Mouse (Mus musculus): ENCODE measurements around the gene Gm20388. TPM values are rescaled to one million over a fixed set of nuclear protein-coding genes. Genes with fewer than 3 reads are reported as not detected.

Gm20388 gene
- polyA plus RNA-seq, 1 experiment from 2014 or later, result 5.5 TPM

GRCm38 (mm10) chr8:124192976-124193375, 4282.3 kb downstream of the Gm20388 start:
- WGBS, result 87% methylated on average over 10 of the region's 10 CpGs
- Histone ChIP-seq H3K27ac (no peak overlapping the region), H3K27me3 (ENCODE audit: poor library complexity, severe bottlenecking) (no peaks in the 10 kb centered on the region), H3K9me3 (no peaks in the 10 kb centered on the region), H3K36me3 (replicated peaks) (no peaks in the 10 kb centered on the region), H3K4me3 (no peak overlapping the region), H3K4me1 (peaks cover 16% of the 10 kb centered on the region)
- no peak for DNase-seq (ENCODE audit: extremely low spot score, low spot score)

GRCm38 (mm10) chr8:124193992-124194391, 4283.4 kb downstream of the Gm20388 start:
- H3K4me1 ChIP-seq, result peaks cover 16% of the 10 kb centered on the region
- no peak for DNase-seq (ENCODE audit: extremely low spot score, low spot score)
- no peaks in the 10 kb centered on the region for H3K36me3 ChIP-seq (replicated peaks)
- H3K4me3 ChIP-seq, result no peak overlapping the region
- no peaks in the 10 kb centered on the region for H3K9me3 ChIP-seq
- 84% methylated on average over 5 of the region's 5 CpGs for WGBS
- no peaks in the 10 kb centered on the region for H3K27me3 ChIP-seq (ENCODE audit: poor library complexity, severe bottlenecking)
- H3K27ac ChIP-seq, result no peak overlapping the region

GRCm38 (mm10) chr8:124196195-124196594, 4285.6 kb downstream of the Gm20388 start:
- 66% methylated on average over 5 of the region's 5 CpGs for WGBS
- Histone ChIP-seq H3K36me3 (replicated peaks) (no peaks in the 10 kb centered on the region), H3K27ac (peak overlapping the region; percentile 52; the same call in 1 of the 2 replicates), H3K27me3 (ENCODE audit: poor library complexity, severe bottlenecking) (no peaks in the 10 kb centered on the region), H3K4me3 (no peak overlapping the region), H3K4me1 (peaks cover 16% of the 10 kb centered on the region), H3K9me3 (no peaks in the 10 kb centered on the region)
- no peak for DNase-seq (ENCODE audit: extremely low spot score, low spot score)

- no peak overlapping the region for H3K4me3 ChIP-seq
- peak overlapping the region; percentile 52; the same call in 1 of the 2 replicates for H3K27ac ChIP-seq
- H3K27me3 ChIP-seq (ENCODE audit: poor library complexity, severe bottlenecking), result no peaks in the 10 kb centered on the region
- DNase-seq (ENCODE audit: extremely low spot score, low spot score), result no peak
- H3K4me1 ChIP-seq, result peaks cover 16% of the 10 kb centered on the region
- 60% methylated on average over 5 of the region's 5 CpGs for WGBS
- no peaks in the 10 kb centered on the region for H3K36me3 ChIP-seq (replicated peaks)
- no peaks in the 10 kb centered on the region for H3K9me3 ChIP-seq
Measured at GRCm38 (mm10) chr8:124196797-124197196, 4286.2 kb downstream of the Gm20388 start.

DNA sequence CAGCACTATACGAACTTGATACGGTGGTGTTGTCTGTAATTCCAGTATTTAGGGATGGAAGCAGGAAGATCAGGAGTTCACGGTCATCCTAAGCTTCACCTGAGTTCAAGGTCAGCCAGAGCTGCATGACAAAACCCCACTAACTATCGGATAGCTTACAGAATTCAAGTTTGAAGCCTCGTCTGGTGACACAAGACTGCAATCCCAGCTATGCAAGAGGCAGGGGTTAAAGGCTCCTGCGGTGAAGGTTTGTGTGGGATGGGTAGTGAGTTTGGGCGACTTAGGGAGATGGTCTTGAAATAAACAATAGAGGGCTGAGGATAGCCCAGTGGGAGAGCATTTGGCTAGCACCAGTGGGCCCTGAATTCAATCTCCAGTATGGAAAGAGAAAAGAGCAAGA, 4287.6 kb downstream of the Gm20388 start:
- DNase-seq (ENCODE audit: extremely low spot score, low spot score), result no peak
- 82% methylated on average over 7 of the region's 7 CpGs for WGBS

DNA sequence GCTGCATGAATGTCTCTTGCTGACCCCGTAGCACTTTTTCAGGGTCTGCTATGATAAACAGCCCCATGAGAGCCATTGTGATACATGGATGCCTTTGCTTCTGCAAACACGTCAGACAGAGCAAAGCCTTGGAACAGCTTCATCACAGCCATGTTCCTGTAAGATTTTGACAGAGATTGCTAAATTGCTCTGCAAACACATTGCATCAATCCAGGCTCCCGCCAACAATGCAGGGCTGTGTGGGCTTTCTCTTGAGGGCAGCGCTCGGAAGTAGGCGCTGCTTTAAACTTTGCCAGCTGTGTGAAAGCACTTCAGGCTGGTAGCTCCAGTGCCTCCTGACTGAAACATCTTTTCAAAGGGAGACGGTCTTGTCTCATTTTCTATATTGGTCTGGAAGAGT, 4289.8 kb downstream of the Gm20388 start:
- H3K9me3 ChIP-seq, result no peaks in the 10 kb centered on the region
- H3K4me1 ChIP-seq, result peaks cover 22% of the 10 kb centered on the region
- H3K4me3 ChIP-seq, result no peak overlapping the region
- H3K36me3 ChIP-seq (replicated peaks), result no peaks in the 10 kb centered on the region
- 81% methylated on average over 7 of the region's 7 CpGs for WGBS
- no peak for DNase-seq (ENCODE audit: extremely low spot score, low spot score)
- H3K27me3 ChIP-seq (ENCODE audit: poor library complexity, severe bottlenecking), result no peaks in the 10 kb centered on the region
- no peak overlapping the region for H3K27ac ChIP-seq

More for the DNA sequence above, 4287.6 kb downstream of the Gm20388 start:
- no peak overlapping the region for H3K4me3 ChIP-seq
- H3K27me3 ChIP-seq (ENCODE audit: poor library complexity, severe bottlenecking), result no peaks in the 10 kb centered on the region
- no peaks in the 10 kb centered on the region for H3K9me3 ChIP-seq
- no peak overlapping the region for H3K27ac ChIP-seq
- H3K4me1 ChIP-seq, result peaks cover 16% of the 10 kb centered on the region
- no peaks in the 10 kb centered on the region for H3K36me3 ChIP-seq (replicated peaks)

DNA sequence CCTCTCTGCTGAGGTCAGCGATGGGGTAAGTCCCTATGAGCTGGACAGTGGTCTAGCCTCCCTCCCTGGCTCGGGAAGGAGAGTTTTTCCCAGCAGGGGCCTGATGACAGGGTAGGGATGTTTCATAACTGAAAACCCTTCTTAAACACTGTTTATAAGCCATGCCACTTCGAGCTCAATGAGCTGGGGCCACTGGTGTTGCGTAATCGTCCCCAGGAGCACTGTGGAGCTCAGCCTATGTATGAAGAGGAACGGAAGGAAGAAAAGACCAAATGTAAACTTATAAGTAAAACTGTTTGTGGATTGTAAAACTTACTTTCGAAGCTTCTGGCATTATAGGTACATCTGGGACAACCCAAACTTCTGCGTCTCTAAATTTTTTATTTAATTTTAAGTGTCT, 4291.1 kb downstream of the Gm20388 start:
- no peaks in the 10 kb centered on the region for H3K9me3 ChIP-seq

GRCm38 (mm10) chr8:124202895-124203294, 4292.3 kb downstream of the Gm20388 start:
- no peaks in the 10 kb centered on the region for H3K9me3 ChIP-seq
- WGBS, result 91% methylated on average over 5 of the region's 5 CpGs
- H3K27ac ChIP-seq, result no peak overlapping the region
- H3K36me3 ChIP-seq (replicated peaks), result no peaks in the 10 kb centered on the region
- H3K4me3 ChIP-seq, result no peak overlapping the region
- no peaks in the 10 kb centered on the region for H3K27me3 ChIP-seq (ENCODE audit: poor library complexity, severe bottlenecking)
- no peak for DNase-seq (ENCODE audit: extremely low spot score, low spot score)
- peaks cover 6% of the 10 kb centered on the region for H3K4me1 ChIP-seq

More for the DNA sequence above, 4291.1 kb downstream of the Gm20388 start:
- no peak overlapping the region for H3K27ac ChIP-seq
- DNase-seq (ENCODE audit: extremely low spot score, low spot score), result no peak
- H3K4me1 ChIP-seq, result peaks cover 12% of the 10 kb centered on the region
- H3K4me3 ChIP-seq, result no peak overlapping the region
- WGBS, result 87% methylated on average over 8 of the region's 8 CpGs
- no peaks in the 10 kb centered on the region for H3K27me3 ChIP-seq (ENCODE audit: poor library complexity, severe bottlenecking)
- H3K36me3 ChIP-seq (replicated peaks), result no peaks in the 10 kb centered on the region

DNA sequence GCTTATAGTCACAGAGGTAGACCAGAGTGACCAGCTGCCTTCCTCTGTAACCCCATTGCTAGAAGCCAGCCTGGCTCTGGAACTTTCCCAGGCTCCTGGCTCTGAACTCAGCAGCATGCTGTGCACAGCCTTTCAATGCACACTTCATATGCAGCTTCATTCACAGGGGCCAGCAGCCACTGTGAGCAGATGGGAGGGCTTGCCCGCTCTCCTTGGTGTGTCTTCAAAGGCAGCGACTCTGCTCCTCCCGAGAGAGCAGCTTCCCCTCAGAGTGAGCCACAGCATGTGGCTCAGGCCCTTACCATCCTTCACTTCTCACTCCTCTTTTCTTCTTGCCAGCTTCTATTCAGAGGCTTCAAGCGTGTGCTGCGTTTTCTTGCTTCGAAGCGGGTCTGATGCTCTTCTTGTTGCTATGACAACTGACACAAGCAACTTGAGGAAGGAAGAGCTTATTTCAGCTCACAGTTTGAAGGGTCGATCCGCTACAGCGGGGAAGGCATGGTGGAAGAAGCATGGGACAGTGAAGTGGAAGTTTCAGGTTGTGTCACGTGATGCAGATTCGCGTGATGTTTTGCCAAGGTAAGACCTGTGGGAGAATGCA, 4293.5 kb downstream of the Gm20388 start:
- no peak overlapping the region for H3K4me3 ChIP-seq
- no peaks in the 10 kb centered on the region for H3K27me3 ChIP-seq (ENCODE audit: poor library complexity, severe bottlenecking)
- WGBS, result 82% methylated on average over 13 of the region's 13 CpGs
- H3K9me3 ChIP-seq, result no peaks in the 10 kb centered on the region
- no peaks in the 10 kb centered on the region for H3K36me3 ChIP-seq (replicated peaks)
- DNase-seq (ENCODE audit: extremely low spot score, low spot score), result no peak
- H3K4me1 ChIP-seq, result peaks cover 6% of the 10 kb centered on the region
- H3K27ac ChIP-seq, result peak overlapping the region; percentile 40; the same call in 1 of the 2 replicates

DNA sequence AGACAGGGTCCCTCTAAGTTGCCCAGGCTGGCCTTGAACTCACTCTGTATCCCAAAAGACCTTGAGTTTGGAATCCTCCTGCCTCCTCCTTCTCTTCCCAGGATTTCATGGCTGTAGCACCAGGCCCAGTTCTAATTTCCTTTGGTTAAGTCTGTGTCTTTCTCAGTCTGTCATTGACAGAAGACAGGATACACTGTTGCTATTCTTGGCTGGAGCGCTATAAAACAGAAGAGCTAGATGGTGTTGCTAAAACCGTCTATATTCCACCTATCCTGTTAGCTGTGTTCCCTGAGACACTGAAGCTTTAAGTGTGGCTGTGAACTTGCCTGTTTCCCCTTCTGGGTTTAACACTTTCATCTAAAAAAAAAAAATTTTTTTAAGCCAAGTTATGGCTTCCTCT, 4301.5 kb downstream of the Gm20388 start:
- no peak overlapping the region for H3K27ac ChIP-seq
- H3K9me3 ChIP-seq, result no peaks in the 10 kb centered on the region
- DNase-seq (ENCODE audit: extremely low spot score, low spot score), result no peak
- WGBS, result 85% methylated on average over 2 of the region's 2 CpGs
- H3K4me3 ChIP-seq, result no peak overlapping the region
- 0 out of 2 replicates have a peak, but pooled peaks cover 3% of the 10 kb centered on the region for H3K4me1 ChIP-seq
- no peaks in the 10 kb centered on the region for H3K36me3 ChIP-seq (replicated peaks)
- H3K27me3 ChIP-seq (ENCODE audit: poor library complexity, severe bottlenecking), result no peaks in the 10 kb centered on the region

- no peaks in the 10 kb centered on the region for H3K9me3 ChIP-seq
- H3K4me1 ChIP-seq, result peaks cover 3% of the 10 kb centered on the region; the same call in 1 of the 2 replicates
- H3K4me3 ChIP-seq, result no peak overlapping the region
- H3K27me3 ChIP-seq (ENCODE audit: poor library complexity, severe bottlenecking), result no peaks in the 10 kb centered on the region
- H3K36me3 ChIP-seq (replicated peaks), result no peaks in the 10 kb centered on the region
- no peak for DNase-seq (ENCODE audit: extremely low spot score, low spot score)
- no peak overlapping the region for H3K27ac ChIP-seq
Measured at GRCm38 (mm10) chr8:124216951-124217350, 4306.3 kb downstream of the Gm20388 start.

GRCm38 (mm10) chr8:124229883-124230282, 4319.2 kb downstream of the Gm20388 start:
- 76% methylated on average over 2 of the region's 2 CpGs for WGBS
- Histone ChIP-seq H3K9me3 (no peaks in the 10 kb centered on the region), H3K4me1 (peaks cover 37% of the 10 kb centered on the region)

GRCm38 (mm10) chr8:124230496-124231175, 4320.0 kb downstream of the Gm20388 start:
- H3K9me3 ChIP-seq, result no peaks in the 10 kb centered on the region
- peak overlapping the region; percentile 95 for H3K4me3 ChIP-seq
- H3K27me3 ChIP-seq (ENCODE audit: poor library complexity, severe bottlenecking), result peaks cover 28% of the 10 kb centered on the region
- H3K27ac ChIP-seq, result peak overlapping the region; percentile 60; the same call in 1 of the 2 replicates
- H3K36me3 ChIP-seq (replicated peaks), result no peaks in the 10 kb centered on the region
- WGBS, result 54% methylated on average over 8 of the region's 8 CpGs
- peaks cover 40% of the 10 kb centered on the region for H3K4me1 ChIP-seq
- DNase-seq (ENCODE audit: extremely low spot score, low spot score), result no peak

More at GRCm38 (mm10) chr8:124229883-124230282, 4319.2 kb downstream of the Gm20388 start:
- H3K36me3 ChIP-seq (replicated peaks), result no peaks in the 10 kb centered on the region
- H3K4me3 ChIP-seq, result no peak overlapping the region
- DNase-seq (ENCODE audit: extremely low spot score, low spot score), result no peak
- H3K27ac ChIP-seq, result no peak overlapping the region
- H3K27me3 ChIP-seq (ENCODE audit: poor library complexity, severe bottlenecking), result peaks cover 28% of the 10 kb centered on the region
